Mouse (Mus musculus): ENCODE measurements at regions not wholly inside any gene's neighbourhood (a gene's known extent, or its start where the extent isn't known, plus 50 kb on each side); places are given as distances from the start of the nearest gene placed in this dataset.

DNA sequence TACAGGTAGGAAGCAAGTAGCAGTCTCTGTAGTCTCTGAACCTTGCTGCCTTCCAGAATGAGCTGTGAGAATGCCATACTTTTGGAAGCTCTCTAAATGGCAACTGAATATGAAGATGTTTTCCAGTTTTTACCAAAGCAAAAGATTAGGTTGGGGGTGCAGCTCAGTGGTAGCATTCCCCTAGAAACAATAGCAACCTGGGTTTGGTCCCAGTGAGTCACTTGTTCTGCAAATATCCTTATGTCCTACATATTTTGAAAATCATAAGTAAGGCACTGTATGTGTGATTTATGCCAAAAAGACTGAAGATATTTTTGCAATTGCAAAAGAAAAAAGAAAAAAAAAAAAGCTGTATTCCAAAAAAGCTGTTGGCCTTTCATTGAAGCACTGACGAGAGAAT is 118.6 kb upstream of the Car8 start:
- Histone ChIP-seq H3K27me3 (ENCODE audit: control insufficient read depth, insufficient read depth, insufficient read length) (no peaks in the 10 kb centered on the region), H3K36me3 (ENCODE audit: control insufficient read depth, insufficient read depth) (no peaks in the 10 kb centered on the region), H3K79me3 (ENCODE audit: low read depth) (no peaks in the 10 kb centered on the region), H3K79me2 (ENCODE audit: control insufficient read depth, insufficient read depth) (no peaks in the 10 kb centered on the region), H3K4me3 (ENCODE audit: insufficient read depth, poor library complexity, severe bottlenecking) (no peak overlapping the region), H3ac (ENCODE audit: control insufficient read depth, insufficient read length, low read depth) (no peak overlapping the region)
- TF ChIP-seq MYOG (IDR thresholded peaks at IDR 0.05; ENCODE audit: control insufficient read depth, extremely low read depth, insufficient read length) (no peak), FOSL1 (IDR thresholded peaks at IDR 0.05; ENCODE audit: insufficient read depth, low read length, poor library complexity, severe bottlenecking) (no peak), CEBPB (IDR thresholded peaks at IDR 0.05; ENCODE audit: low read depth) (no peak), MYOD1 (IDR thresholded peaks at IDR 0.05; ENCODE audit: control insufficient read depth, insufficient read length, low read depth) (no peak)

DNA sequence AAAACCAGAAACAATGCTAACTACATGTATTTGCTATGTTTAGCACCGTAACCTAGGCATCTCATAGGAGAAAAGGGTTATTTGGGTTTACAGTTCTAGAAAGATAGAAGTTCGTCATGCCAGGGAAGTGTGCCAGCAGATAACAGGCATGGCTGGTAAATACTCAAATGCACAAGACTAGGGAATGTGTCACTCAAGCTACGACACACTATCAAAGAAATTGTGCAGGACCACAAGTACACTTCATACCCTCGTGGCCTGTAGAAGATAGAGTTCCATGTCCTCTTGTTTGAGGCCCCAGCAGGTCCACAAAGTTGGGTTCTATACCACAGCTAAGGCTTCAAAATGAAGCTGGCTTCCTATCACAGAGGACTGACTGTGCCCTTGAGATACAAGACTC is 103.1 kb upstream of the Car8 start:
- TF ChIP-seq MYOD1 (IDR thresholded peaks at IDR 0.05; ENCODE audit: control insufficient read depth, insufficient read length, low read depth) (no peak), CTCF (IDR thresholded peaks at IDR 0.05; ENCODE audit: control insufficient read depth, insufficient read depth, insufficient read length) (no peak), MAX (IDR thresholded peaks at IDR 0.05) (no peak), FOSL1 (IDR thresholded peaks at IDR 0.05; ENCODE audit: insufficient read depth, low read length, poor library complexity, severe bottlenecking) (no peak), MYOG (IDR thresholded peaks at IDR 0.05; ENCODE audit: control insufficient read depth, extremely low read depth, insufficient read length) (no peak), CEBPB (IDR thresholded peaks at IDR 0.05; ENCODE audit: low read depth) (no peak), USF1 (IDR thresholded peaks at IDR 0.05; ENCODE audit: low read depth) (no peak)
- H3K4me3 ChIP-seq (ENCODE audit: insufficient read depth, poor library complexity, severe bottlenecking), result no peak overlapping the region
- no peaks in the 10 kb centered on the region for H3K79me2 ChIP-seq (ENCODE audit: control insufficient read depth, insufficient read depth)
- H3ac ChIP-seq (ENCODE audit: control insufficient read depth, insufficient read length, low read depth), result no peak overlapping the region
- H3K27me3 ChIP-seq (ENCODE audit: control insufficient read depth, insufficient read depth, insufficient read length), result no peaks in the 10 kb centered on the region
- no peaks in the 10 kb centered on the region for H3K36me3 ChIP-seq (ENCODE audit: control insufficient read depth, insufficient read depth)
- no peaks in the 10 kb centered on the region for H3K79me3 ChIP-seq (ENCODE audit: low read depth)

DNA sequence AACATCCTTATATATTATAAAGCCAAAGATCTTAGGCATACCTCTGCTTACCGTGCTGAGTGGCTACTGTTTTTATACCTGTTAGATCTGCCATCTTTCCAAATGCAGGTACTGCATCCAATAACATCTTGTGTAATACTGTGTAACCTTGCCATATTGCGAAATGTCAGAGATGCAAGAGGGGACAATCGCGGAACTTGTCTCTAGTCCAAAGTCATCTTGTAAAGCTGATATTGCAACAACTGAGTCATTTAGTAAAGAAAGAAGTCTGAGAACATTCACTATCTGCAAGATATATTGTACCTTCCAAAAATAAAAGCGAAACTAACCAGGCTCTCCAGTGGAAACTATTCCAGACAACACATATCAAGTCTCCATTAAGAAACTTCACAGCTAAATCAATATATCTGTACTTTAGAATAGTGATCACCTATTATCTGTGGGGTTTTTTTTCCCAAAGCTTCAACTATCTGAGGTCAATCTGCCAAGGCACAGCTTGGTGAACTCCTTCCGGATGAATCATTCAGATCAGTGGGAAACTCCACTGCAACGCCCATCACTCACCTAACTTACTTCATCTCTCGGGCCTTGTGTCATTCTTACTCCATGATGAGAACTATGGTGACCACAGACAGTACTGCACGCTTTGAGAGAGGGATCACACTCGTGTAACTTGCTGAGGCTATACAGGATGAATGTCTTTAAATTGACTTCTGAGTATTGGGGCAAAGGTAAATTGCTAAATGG is 70.6 kb upstream of the Car8 start:
- no peaks in the 10 kb centered on the region for H3K36me3 ChIP-seq (ENCODE audit: control insufficient read depth, insufficient read depth)
- no peaks in the 10 kb centered on the region for H3K27me3 ChIP-seq (ENCODE audit: control insufficient read depth, insufficient read depth, insufficient read length)
- no peaks in the 10 kb centered on the region for H3K79me3 ChIP-seq (ENCODE audit: low read depth)
- H3K79me2 ChIP-seq (ENCODE audit: control insufficient read depth, insufficient read depth), result no peaks in the 10 kb centered on the region
- no peak for TF ChIP-seq USF1 (IDR thresholded peaks at IDR 0.05; ENCODE audit: low read depth)
- TF ChIP-seq CEBPB (IDR thresholded peaks at IDR 0.05; ENCODE audit: low read depth), result peak; percentile 53
- no peak overlapping the region for H3ac ChIP-seq (ENCODE audit: control insufficient read depth, insufficient read length, low read depth)
- H3K4me3 ChIP-seq (ENCODE audit: insufficient read depth, poor library complexity, severe bottlenecking), result no peak overlapping the region

DNA sequence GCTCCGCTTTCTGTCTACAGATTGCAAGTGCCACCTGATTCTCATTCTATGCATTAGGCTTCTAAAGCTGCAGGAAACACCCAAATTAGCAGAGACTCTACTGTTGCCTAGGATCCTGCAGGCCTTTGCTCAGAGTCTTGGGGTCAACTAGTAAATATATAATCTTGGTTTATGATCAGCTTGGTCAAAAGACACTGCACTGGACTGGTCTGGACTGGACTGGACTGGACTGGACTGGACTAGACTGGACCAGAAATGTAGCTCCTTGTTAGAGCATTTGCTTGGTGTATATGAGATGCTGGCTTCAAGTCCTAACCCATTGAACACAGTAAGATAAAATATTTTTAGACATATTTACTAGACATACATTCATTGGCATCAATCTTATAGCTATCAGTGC is 53.7 kb upstream of the Car8 start:
- Histone ChIP-seq H3K79me2 (ENCODE audit: control insufficient read depth, insufficient read depth) (no peaks in the 10 kb centered on the region), H3ac (ENCODE audit: control insufficient read depth, insufficient read length, low read depth) (no peak overlapping the region), H3K4me3 (ENCODE audit: insufficient read depth, poor library complexity, severe bottlenecking) (no peak overlapping the region), H3K79me3 (ENCODE audit: low read depth) (no peaks in the 10 kb centered on the region), H3K36me3 (ENCODE audit: control insufficient read depth, insufficient read depth) (no peaks in the 10 kb centered on the region), H3K27me3 (ENCODE audit: control insufficient read depth, insufficient read depth, insufficient read length) (no peaks in the 10 kb centered on the region)
- TF ChIP-seq MYOG (IDR thresholded peaks at IDR 0.05; ENCODE audit: control insufficient read depth, extremely low read depth, insufficient read length) (no peak), CTCF (IDR thresholded peaks at IDR 0.05; ENCODE audit: control insufficient read depth, insufficient read depth, insufficient read length) (no peak), FOSL1 (IDR thresholded peaks at IDR 0.05; ENCODE audit: insufficient read depth, low read length, poor library complexity, severe bottlenecking) (no peak), CEBPB (IDR thresholded peaks at IDR 0.05; ENCODE audit: low read depth) (no peak), USF1 (IDR thresholded peaks at IDR 0.05; ENCODE audit: low read depth) (no peak), MAX (IDR thresholded peaks at IDR 0.05) (no peak), MYOD1 (IDR thresholded peaks at IDR 0.05; ENCODE audit: control insufficient read depth, insufficient read length, low read depth) (no peak)

DNA sequence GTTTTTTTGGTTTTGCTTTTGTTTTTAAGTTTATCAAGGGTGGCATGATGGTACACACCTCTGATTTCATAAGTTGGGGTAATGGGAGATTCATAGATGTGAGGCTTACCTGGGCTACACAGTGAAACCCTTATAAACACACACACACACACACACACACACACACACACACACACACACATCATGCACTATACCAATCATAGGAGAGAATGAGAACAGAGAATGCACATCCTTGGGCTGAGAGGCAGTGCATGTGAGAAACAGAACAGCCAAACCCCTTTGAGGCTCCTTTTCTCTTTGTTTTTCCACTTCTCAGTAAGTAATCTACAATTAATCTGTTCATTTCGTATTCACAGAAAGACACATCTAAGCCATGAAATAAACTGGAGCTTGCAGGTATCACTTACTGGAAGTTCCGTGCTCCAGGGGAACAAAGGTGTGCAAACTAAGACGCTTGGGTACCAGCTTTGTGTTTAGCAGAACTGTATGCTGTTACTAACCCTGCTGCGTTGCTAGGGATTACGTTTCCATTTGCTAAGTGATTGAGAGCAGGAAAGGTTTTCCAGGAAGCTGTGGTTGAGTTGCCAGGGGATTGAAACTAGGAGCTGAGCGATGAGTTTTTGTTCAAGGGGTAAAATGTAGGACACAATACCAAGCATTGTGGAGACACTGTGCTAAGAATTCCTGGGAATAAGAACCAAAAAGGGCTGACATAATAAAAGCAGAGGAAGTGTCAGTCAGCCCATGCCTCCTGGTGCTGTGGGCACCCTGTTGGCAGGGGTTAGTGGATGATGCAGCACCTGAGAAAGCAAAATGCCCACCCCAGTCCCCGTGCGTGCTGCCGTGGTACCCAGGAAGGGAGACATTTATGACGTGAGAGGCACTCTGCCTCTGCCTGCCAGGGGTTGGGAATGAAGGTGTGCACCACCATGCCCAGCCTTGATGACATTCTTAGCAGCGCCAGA is 53.0 kb upstream of the Car8 start:
- Histone ChIP-seq H3K27me3 (ENCODE audit: control insufficient read depth, insufficient read depth, insufficient read length) (no peaks in the 10 kb centered on the region), H3K79me3 (ENCODE audit: low read depth) (no peaks in the 10 kb centered on the region), H3K79me2 (ENCODE audit: control insufficient read depth, insufficient read depth) (no peaks in the 10 kb centered on the region), H3ac (ENCODE audit: control insufficient read depth, insufficient read length, low read depth) (no peak overlapping the region), H3K4me3 (ENCODE audit: insufficient read depth, poor library complexity, severe bottlenecking) (no peak overlapping the region), H3K36me3 (ENCODE audit: control insufficient read depth, insufficient read depth) (no peaks in the 10 kb centered on the region)
- TF ChIP-seq MAX (IDR thresholded peaks at IDR 0.05), result no peak

DNA sequence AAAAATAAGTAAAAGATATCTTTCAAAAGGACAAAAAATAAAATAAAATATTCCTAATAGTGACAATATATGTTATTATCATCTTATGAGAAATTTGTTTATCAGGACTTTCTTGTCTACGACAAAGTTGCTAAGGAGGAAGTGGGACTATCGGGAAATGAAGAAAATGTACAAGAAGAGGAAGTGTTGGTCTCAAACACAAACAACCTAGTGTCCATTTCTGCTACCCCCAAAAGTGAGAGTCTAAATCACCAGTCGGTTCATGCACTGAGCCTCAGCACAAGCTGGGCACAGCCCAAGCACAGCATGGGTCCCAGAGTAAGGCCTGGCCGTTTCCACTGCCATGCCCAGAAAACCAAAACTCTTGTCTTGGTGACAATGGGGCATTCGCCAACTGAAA is 51.1 kb upstream of the Car8 start:
- Histone ChIP-seq H3K4me3 (ENCODE audit: insufficient read depth, poor library complexity, severe bottlenecking) (no peak overlapping the region), H3K79me2 (ENCODE audit: control insufficient read depth, insufficient read depth) (no peaks in the 10 kb centered on the region), H3K36me3 (ENCODE audit: control insufficient read depth, insufficient read depth) (no peaks in the 10 kb centered on the region), H3K27me3 (ENCODE audit: control insufficient read depth, insufficient read depth, insufficient read length) (no peaks in the 10 kb centered on the region), H3K79me3 (ENCODE audit: low read depth) (no peaks in the 10 kb centered on the region), H3ac (ENCODE audit: control insufficient read depth, insufficient read length, low read depth) (no peak overlapping the region)
- no peak for TF ChIP-seq MYOD1 (IDR thresholded peaks at IDR 0.05; ENCODE audit: control insufficient read depth, insufficient read length, low read depth)
- no peak for TF ChIP-seq MYOG (IDR thresholded peaks at IDR 0.05; ENCODE audit: control insufficient read depth, extremely low read depth, insufficient read length)
- TF ChIP-seq CTCF (IDR thresholded peaks at IDR 0.05; ENCODE audit: control insufficient read depth, insufficient read depth, insufficient read length), result no peak
- TF ChIP-seq CEBPB (IDR thresholded peaks at IDR 0.05; ENCODE audit: low read depth), result no peak
- TF ChIP-seq FOSL1 (IDR thresholded peaks at IDR 0.05; ENCODE audit: insufficient read depth, low read length, poor library complexity, severe bottlenecking), result no peak
- TF ChIP-seq MAX (IDR thresholded peaks at IDR 0.05), result no peak
- TF ChIP-seq USF1 (IDR thresholded peaks at IDR 0.05; ENCODE audit: low read depth), result no peak
